Mouse (Mus musculus): ENCODE measurements around the gene Sbf2. TPM values are rescaled to one million over a fixed set of nuclear protein-coding genes. Genes with fewer than 3 reads are reported as not detected.

Gene Sbf2
- total RNA-seq, 2 experiments from 2014 or later: 47.4 to 54.3 TPM

DNA sequence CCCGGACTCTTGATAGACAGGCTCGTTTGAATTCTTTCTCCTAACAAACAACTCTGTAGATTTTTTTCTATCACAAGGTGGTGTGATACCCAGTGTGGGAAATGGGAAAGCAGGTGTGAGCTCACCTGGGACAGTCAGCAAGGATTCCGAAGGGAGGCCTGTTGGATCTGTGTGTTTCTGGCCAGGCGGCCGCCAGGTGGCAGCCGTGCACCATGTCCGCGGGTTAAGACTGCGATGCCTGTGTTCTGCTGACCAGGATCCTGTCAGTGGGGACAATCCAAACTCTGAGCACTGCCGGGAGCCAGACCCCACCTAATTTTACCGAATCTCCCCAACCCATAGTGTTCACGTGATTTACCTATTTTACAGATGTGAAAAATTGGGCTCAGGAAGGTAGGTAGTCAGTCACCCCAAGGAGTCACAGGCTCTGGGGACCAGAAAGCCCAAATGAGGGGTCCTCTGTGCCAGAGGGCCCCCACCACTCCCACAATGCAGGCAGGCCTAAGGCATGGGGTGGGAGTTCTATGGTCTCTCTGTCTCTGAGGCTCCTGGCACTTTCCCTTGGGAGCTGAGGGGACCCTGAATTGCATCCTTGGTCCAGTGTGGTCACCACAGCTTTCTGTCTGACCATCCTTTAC, 327.8 kb downstream of the Sbf2 start:
- DNase-seq: peak; percentile 90 to 91
- intact Hi-C loops (cut with DNase I): loop anchor here (1.0 to 5.0 kb wide), 6 partner anchors 40 to 515 kb away; no protein-coding TSS in a partner anchor

DNA sequence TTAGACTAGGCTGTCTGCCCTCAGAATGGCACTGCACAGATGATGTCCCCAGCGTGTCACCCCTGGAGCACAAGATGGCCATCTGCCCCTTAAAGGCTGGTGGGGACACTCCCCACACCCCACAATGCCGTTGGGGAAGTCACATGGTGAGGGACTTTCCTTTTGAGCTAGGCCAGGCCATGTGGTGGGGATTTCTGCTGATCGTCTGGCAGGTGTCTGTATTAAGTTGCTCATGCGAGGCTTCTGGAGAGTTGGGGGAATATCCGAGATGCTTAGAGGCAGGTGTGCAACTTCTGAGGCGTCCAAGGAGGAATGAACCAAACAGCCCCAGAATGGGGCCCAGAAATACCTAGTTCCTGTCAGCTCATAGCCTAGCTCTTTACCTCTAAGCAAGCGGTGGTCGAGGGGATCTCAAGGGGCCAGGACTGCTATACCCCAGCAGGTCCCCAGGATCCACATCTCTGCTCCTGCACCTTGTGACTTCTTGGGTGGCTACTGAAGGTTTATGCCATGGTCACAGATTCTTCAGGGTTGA, 328.5 kb downstream of the Sbf2 start:
- intact Hi-C loops (cut with DNase I): loop anchor here (5.0 kb wide), 4 partner anchors 41 to 516 kb away; no protein-coding TSS in a partner anchor
- DNase-seq: no peak

DNA sequence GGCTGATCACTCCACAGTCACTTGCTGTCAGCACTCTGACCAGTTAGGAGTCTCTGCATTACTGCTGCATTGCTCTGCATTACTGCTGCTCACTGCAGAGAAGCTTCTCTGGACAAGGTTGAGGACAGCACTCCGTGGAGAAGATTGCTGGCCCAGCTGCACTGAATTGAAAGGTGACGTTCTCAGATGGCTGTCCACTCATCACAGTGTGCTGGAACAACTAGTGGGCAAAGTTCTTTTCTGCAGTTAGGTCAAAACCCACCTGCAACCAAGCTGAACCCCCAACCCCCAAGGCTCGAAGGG, 328.9 kb downstream of the Sbf2 start:
- intact Hi-C loops (cut with DNase I): loop anchor here (5.0 kb wide), 4 partner anchors 42 to 517 kb away; no protein-coding TSS in a partner anchor
- no peak for DNase-seq

DNA sequence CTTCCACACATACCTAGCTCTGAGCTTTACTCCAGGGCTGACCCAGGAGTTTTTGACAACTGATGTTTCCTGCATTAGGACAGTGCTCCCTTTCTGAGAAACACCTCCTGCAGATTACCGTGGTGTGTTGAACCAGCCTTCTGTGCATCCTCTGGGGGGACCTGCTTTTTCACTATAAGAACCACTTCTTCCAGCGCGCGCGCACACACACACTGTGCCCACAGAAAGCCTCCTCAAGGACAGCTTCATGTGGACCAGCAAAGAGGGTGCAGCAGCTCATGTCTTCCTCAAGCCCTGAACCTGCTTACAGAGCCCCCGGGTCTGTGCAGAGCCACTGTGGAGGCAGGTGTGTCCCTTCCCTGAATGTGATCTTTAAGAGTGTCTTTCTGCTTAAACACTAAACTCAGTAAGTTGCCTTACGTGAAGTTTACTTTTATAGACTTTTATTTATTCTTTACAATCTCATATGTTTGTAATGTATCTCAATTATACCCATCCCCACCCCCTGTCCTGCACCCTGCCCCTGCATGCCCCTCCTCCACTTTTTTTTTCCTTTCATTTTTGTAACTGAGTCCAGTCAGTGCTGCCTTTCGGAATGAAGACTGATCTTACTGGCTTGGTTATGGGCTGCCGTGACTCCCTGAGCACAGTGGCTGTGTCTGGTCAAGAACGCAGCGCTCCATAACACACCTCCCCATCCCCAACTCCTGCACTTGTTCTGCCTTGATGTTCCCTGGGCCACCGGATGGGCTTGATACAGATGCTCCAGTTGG, 329.5 kb downstream of the Sbf2 start:
- intact Hi-C loops (cut with DNase I): loop anchor here (5.0 kb wide), 4 partner anchors 42 to 517 kb away; no protein-coding TSS in a partner anchor
- no peak for DNase-seq

DNA sequence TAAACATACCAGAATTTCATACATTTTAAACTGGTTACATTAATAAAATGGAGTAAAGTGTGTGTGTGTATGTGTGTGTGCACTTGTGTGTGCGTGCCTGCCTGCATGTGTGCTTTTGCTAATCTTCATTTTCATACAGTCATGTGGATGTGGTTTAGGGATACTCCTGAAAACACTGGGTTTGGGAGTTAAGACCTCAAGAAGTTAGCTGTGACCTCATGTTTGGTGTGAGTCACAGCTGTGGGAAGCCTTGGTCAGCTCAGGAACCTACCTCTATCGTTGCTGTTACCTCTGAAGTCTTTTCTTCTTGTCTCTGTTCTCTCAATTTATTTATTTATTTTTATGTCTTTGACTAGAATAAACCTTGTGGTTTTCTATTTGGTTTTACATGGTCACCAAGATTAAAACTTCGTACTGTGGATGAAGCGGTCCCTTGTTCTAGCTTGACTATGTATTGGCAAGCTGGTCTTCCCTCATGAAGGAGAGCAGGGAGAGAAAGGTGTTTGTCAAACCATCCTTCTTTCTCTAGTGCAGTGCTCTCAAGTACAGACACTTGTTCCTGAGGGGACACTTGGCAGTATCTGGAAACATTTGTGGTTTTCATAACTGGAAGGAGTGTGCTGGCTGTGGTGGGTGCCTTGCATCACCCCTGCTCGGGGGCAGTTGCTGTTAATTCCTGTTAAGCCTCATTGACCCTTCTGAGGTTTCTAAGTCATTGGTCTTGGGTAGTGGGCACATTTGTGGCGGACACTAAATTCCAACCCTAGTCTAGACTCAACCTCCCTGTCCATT, 331.0 kb downstream of the Sbf2 start:
- DNase-seq: no peak
- intact Hi-C loops (cut with DNase I): no loop called here

DNA sequence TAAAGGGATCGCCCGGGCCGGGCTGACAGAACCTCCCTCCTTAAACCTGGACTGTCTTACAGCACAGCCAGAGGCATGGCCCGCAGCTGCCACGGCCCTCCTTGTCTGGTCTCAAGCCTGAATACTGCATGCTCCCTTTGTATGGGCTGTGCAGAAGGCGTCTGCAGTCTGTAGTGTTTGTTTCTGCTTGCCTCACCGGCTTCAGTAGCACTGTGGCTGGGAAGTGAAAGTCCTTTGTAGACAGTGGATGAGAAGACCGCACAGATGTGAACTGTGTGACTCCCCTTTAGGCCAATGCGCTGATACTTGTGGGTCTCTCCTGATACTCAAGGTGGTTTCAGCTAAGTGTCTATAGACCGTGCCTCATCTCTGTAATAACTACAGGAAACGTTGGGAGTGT, 331.9 kb downstream of the Sbf2 start:
- no peak for DNase-seq
- intact Hi-C loops (cut with DNase I): no loop called here

DNA sequence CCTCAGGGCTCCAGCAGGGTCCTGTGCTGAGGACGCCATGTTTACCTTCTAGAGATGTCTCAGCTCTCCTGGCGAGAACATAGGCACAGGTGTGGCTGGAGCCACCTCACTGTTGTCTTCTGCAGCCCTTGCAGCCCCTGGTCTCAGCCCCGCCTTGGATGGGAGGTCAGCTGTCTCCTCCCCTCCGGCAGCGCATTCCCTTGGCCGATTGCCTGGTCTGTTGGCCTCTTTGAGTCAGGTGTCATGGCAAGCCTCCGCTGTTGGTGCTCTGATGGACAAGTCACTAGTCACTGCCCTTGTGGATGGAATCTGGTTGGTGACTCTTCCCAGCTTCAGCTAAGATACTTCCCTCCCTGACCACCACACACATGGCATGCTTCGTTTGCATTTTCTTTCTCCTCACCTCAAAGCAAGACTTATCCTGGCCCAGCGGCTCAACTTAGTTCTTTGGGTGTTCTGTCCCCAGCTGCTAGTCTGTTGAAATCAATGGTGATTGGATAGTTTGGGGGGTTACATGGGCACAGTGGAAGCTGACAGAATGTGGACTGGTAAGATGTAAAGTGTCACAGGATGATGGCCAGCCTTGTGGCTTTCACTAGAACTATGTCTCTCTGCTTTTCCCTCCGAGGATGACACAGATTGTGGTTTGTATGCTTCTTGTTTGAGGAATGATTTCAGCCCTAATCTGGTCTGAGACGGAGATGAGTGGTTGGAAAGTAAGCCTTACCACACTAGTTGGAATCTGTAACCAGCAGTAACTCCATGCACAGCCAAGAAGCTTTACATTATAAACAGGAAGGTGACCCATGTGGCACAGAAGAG, 333.1 kb downstream of the Sbf2 start:
- no peak for DNase-seq
- intact Hi-C loops (cut with DNase I): no loop called here

DNA sequence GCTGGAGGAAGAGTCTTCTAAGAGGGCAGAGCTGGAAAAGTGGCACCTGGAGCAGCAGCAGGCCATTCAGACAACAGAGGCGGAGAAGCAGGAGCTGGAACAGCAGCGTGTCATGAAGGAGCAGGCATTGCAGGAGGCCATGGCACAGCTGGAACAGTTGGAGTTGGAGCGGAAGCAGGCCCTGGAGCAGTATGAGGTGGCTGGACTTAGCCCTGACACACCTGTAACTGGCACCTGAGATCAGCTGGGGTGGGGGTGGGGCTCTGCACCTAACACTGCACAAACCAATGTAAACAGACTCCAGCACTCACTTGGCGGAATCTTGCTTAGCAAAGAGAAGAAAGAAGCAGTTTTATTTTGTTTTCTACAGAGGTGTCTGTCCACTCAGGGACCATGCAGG, 335.5 kb downstream of the Sbf2 start:
- intact Hi-C loops (cut with DNase I): no loop called here
- no peak for DNase-seq

DNA sequence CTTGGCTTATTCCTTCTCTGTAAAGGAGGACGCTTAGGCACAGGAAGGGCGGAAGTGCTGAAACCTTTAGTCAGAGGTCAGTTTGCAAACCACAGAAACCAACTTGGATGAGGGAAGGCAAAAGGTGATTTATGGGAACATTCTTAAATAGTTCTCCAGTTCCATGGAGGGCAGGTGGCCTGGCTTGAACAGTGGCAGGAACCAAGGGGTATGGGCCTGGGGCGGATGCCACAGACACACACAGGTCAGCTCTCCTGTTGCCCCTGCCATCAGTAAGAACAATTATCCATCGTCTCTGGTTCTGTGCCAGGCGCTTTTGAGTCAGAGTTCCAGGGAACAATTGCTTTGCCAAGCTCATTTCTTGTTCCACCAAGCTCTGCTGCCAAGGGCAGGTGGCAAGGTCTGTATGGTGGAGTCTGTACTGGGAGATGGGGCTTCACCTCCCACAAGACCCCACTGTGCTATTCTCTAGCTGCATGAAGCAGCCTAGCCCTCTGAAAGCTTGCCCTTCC, 336.9 kb downstream of the Sbf2 start:
- DNase-seq: no peak
- intact Hi-C loops (cut with DNase I): no loop called here

DNA sequence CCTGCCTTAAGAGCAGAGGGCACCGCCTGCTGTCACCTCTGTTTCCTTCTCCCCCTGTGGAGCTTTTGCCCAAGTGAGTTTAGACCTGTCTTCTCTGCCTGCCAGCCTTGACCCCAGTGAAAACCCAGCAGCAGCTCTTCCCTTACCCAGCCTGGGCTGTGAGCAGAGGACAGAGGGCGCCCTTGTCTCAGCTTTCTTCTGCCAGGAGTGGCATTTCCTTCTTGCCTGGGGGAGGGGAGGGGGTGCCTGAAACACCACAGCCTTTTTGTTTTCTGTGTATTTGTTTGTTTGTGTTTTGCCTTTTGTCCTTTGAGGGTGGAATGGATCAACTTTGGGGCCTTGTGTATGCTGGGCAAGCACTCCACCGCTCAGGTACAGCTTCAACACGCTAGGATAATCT, 342.3 kb downstream of the Sbf2 start:
- intact Hi-C loops (cut with DNase I): no loop called here
- no peak for DNase-seq

DNA sequence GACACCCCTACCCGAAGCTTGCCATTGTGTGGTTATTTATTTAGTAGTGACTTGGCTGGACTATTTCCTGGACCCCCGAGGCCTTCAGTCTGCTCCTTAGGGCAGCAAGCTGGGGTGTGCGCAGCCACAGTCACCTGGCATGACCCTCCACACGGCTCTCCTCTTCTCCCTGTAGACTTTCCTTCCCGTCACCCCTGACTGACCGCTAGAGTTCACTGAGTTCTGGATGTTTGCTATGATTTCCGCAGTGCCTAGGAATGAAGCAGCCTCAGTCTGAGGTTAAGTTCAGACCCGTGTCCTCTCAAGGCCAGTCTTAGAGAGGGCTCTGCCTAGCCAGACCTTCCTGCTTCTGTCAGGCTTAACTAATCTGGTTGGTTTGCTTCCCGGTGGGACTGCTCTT, 342.9 kb downstream of the Sbf2 start:
- DNase-seq: no peak
- intact Hi-C loops (cut with DNase I): no loop called here

DNA sequence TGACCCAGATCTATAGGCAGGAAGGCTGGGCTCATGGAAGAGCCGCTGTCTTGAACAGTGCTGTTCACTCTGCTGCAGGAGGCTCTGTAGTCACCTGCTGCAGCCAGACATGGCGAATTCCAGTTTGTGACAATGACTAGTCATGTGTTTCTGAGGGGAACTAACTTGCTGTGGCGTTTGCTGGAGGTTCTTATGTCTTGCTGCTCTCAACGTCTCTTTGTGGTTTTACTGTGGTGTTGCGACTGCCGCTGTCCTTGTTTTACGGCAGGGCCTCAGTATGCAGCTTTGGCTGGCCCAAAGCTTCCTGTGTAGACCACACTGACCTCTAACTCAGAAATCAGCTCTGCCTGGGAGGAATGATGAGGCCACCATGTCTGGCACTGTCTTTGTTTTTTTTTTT, 344.3 kb downstream of the Sbf2 start:
- intact Hi-C loops (cut with DNase I): no loop called here
- no peak for DNase-seq

DNA sequence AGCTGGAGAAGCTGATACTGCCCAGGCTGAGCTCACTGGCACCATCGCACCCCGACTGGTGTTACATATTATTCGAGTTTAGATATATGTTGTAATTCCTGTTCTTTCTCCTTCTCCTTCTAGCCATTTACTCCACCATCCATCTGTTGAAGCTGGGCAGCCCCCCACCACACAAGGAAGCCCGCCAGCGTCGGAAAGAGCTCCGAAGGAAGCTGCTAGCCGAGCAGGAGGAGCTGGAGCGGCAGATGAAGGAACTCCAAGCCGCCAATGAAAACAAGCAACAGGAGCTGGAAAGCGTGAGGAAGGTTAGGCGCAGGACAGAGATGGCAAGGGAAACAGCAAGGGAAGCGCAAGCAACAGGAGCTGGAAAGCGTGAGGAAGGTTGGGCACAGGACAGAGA, 344.9 kb downstream of the Sbf2 start:
- intact Hi-C loops (cut with DNase I): loop anchor here (10.0 kb wide), 1 partner anchor 175 kb away; no protein-coding TSS in a partner anchor
- DNase-seq: no peak

DNA sequence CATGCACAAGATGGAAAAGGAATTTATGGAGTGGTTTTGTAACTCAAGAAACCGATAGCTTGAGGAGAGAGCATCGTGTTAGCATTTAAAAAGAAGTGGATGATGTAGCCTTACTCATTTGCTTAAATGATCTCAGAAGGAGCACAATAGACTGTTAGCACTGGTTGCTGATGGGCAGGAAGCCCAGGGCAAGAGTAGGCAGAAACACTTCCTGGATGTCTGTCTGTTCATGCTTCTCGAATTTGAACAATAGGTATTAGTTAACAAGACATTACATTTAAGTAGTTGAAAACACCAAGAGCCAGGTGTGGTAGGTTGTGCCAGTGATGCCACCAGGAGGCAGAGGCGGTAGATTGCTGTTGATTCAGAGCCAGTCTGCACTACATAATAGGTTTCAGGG, 346.2 kb downstream of the Sbf2 start:
- intact Hi-C loops (cut with DNase I): loop anchor here (10.0 kb wide), 1 partner anchor 174 kb away; no protein-coding TSS in a partner anchor
- no peak for DNase-seq

DNA sequence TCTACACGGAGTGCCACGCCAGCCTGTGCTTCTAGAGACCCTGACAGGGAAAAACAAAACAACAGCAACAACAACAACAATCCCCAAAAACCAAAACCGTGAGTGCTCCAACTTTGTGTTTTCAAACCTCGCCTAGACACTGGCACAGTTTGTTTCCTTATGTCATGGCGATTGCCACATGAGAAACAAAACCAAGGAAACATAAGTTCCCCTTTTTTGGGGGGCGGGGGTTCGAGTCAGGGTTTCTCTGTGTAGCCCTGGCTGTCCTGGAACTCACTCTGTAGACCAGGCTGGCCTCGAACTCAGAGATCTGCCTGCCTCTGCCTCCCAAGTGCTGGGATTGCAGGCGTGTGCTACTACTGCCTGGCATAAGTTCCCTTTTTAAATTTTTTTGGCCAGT, 346.7 kb downstream of the Sbf2 start:
- intact Hi-C loops (cut with DNase I): loop anchor here (10.0 kb wide), 1 partner anchor 173 kb away; no protein-coding TSS in a partner anchor
- DNase-seq: no peak

DNA sequence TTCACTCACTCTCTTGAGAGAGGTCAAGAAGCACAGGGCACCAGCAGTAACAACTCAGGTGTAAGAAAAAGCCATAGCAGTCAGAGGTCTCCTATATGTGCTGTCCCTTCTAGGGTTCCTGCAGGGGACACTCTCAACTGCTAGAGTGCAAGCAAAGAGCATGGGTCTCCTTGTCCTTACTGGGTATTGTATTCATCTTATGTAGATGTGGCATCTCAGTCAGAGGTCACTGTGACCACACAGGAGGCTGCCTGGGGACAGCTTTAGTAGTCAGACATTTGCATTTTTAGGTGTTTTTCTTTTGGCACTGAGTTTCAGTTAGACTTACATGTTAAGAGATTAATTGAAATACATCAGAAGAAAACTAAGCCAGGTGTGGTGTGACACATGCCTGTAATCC, 347.7 kb downstream of the Sbf2 start:
- DNase-seq: no peak
- intact Hi-C loops (cut with DNase I): loop anchor here (10.0 kb wide), 1 partner anchor 172 kb away; no protein-coding TSS in a partner anchor

DNA sequence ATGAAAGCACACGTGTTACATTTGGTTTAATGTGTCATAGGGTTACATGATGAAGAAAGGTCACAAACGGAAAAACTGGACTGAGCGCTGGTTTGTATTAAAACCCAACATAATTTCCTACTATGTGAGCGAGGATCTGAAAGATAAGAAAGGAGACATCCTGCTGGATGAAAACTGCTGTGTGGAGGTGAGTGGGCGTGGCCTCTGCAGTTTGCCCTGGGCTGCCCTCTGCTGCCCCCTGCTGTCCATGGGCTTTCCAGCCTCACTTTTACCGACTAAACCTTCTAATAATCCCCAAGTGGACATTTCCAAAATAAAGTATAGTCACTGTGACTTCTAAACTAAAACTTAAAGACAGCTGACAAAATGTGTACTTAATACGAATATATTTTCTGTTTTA, 348.9 kb downstream of the Sbf2 start:
- intact Hi-C loops (cut with DNase I): loop anchor here (1.0 to 10.0 kb wide), 3 partner anchors 45 to 171 kb away; partner anchors contain the start of gene Swap70
- DNase-seq: peak; percentile 93 to 95

DNA sequence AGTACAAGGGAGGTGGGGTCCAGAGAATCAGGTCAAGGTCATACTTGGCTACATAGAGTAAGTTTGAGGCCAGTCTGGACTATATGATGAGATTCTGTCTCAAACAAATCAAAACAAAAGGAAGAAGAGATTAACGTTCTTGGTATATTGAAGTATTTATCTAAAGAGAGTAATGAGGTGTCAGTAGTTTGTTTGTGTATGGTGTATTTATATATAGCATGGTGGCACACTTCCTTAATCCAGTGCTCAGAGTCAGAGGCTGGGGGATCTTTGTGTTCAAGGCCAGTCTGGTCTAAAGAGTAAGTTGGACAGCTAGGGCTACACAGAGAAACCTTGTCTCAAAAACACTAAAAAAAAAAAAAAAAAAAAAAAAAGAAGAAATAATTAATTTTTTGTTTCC, 351.2 kb downstream of the Sbf2 start:
- no peak for DNase-seq
- intact Hi-C loops (cut with DNase I): loop anchor here (5.0 to 10.0 kb wide), 2 partner anchors 146 to 169 kb away; no protein-coding TSS in a partner anchor

DNA sequence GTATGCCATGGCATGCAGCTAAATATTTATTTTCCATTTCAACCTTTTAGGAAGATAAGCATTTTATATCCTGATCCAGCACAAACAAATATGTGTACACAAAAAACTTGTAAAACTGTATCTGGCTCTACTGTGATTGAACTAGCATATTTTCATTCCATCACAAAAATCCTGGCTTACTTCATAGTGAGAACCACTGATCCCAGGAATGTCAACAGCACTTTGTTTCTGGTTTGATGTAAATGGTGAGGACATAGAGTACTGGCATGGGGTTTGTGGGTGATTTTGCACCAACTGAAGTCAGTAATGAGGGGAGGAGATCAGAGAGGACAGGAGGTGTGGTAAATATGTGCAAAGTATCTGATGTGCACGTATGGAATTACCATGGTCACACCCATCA, 352.1 kb downstream of the Sbf2 start:
- no peak for DNase-seq
- intact Hi-C loops (cut with DNase I): loop anchor here (5.0 to 10.0 kb wide), 2 partner anchors 145 to 168 kb away; no protein-coding TSS in a partner anchor
